In genomic region chr6:72260981-72261682, GRCm38 (mm10) we compare ENCODE assay signal across 8 mouse cellular contexts. TPM values are rescaled to one million over a fixed set of nuclear protein-coding genes. Genes with fewer than 3 reads are reported as not detected.
DNase-seq lines count a peak whose midpoint lies in the region; ATAC-seq lines count a peak whose summit lies in the region.

No protein-coding gene starts in this region.

- no peak overlapping the region for H3K9ac ChIP-seq in intestine, embryonic 14.5 days (ENCODE audit: low read length)

- H3K27ac ChIP-seq in intestine, embryonic 14.5 days (ENCODE audit: low read depth), result no peak overlapping the region

- H3K4me1 ChIP-seq in intestine, embryonic 14.5 days (replicated peaks; ENCODE audit: control insufficient read depth, insufficient read depth, low read length), result peaks cover 8% of the 10 kb centered on the region; the same call in 1 of the 2 replicates

- DNase-seq in adipocyte (ENCODE audit: low spot score), result peak; percentile 91
- peak; percentile 94 for DNase-seq in embryo, embryonic 10 days (ENCODE audit: low spot score)
- peak; percentile 88 for DNase-seq in gastrocnemius, postnatal 25 days
- DNase-seq in intestine, embryonic 14.5 days (ENCODE audit: low spot score), result peak; percentile 96
- DNase-seq in left cerebral cortex, postnatal 14 days (ENCODE audit: low spot score in 2 of 2), result peak; percentile 86 to 94
- DNase-seq in mesoderm, embryonic 11.5 days (ENCODE audit: low read depth, low spot score), result peak; percentile 93
- peak; percentile 65 to 79 for DNase-seq in right cerebral cortex, postnatal 36 days (ENCODE audit: low spot score in 2 of 2)
- DNase-seq in urinary bladder, postnatal 4 days (ENCODE audit: low spot score in 2 of 2), result peak; percentile 82 to 93

- ATAC-seq in intestine, embryonic 14.5 days (replicated peaks; ENCODE audit: low FRiP score, low TSS enrichment, low read depth), result peak; percentile 86

- no peaks in the 10 kb centered on the region for H3K36me3 ChIP-seq in intestine, embryonic 14.5 days (ENCODE audit: control insufficient read depth, insufficient read depth, low read length)

- intact Hi-C loops in left cerebral cortex, postnatal 14 days (cut with DNase I), result loop anchor here (1.0 kb wide), 1 partner anchor 75 kb away; no protein-coding TSS in a partner anchor

- 32% methylated on average over 19 of the region's 19 CpGs for WGBS in intestine, embryonic 14.5 days

- H3K27me3 ChIP-seq in intestine, embryonic 14.5 days (replicated peaks; ENCODE audit: control insufficient read depth, insufficient read depth, low read length), result no peaks in the 10 kb centered on the region

- no peaks in the 10 kb centered on the region for H3K9me3 ChIP-seq in intestine, embryonic 14.5 days (ENCODE audit: control insufficient read depth, low read length)

- no peak overlapping the region for H3K4me2 ChIP-seq in intestine, embryonic 14.5 days (ENCODE audit: low read length)

- no peak overlapping the region for H3K4me3 ChIP-seq in intestine, embryonic 14.5 days (ENCODE audit: low read depth, low read length)

RNA-seq across cellular contexts. Expression of gene Atoh8, which starts 25.8 kb away (rescaled TPM):
- total RNA-seq in gastrocnemius, postnatal 25 days (2021), result 1 to 10 TPM; 4.5 to 7.8 TPM
- 7.3 and 8.7 TPM in 2 replicates for polyA plus RNA-seq in intestine, embryonic 14.5 days (2014; fragmentation: Nextera tagmentation; extraction: Ambion mirVana)
- total RNA-seq in left cerebral cortex, postnatal 14 days (2021), result 1 to 10 TPM; 1.2 to 1.3 TPM

RNA-seq across cellular contexts. Expression of gene Sftpb, which starts 43.3 kb away (rescaled TPM):
- not detected for total RNA-seq in gastrocnemius, postnatal 25 days (2021)
- polyA plus RNA-seq in intestine, embryonic 14.5 days (2014; fragmentation: Nextera tagmentation; extraction: Ambion mirVana), result 0.12 TPM in 1 of 2 replicates, not detected in the other
- total RNA-seq in left cerebral cortex, postnatal 14 days (2021), result not detected
